Mouse (Mus musculus) ES-Bruce4 (cell line): ENCODE measurements around the gene Dagla. TPM values are rescaled to one million over a fixed set of nuclear protein-coding genes. Genes with fewer than 3 reads are reported as not detected.
A peak's percentile ranks its signal among the peaks of the same experiment; 100 is the strongest.

Source experiments
- H3K27ac ChIP-seq: 2 replicates; pipeline ENCODE4 v1.5.1; 2012; ENCODE audit warnings: low read length, inconsistent platforms; ENCODE audit not compliant: insufficient read depth
- H3K27me3 ChIP-seq: 2 replicates; pipeline ENCODE4 v1.6.1; 2012; ENCODE audit warnings: mild to moderate bottlenecking, low read length, inconsistent platforms; ENCODE audit not compliant: control insufficient read depth, poor library complexity, insufficient read depth, severe bottlenecking
- H3K36me3 ChIP-seq: 2 replicates; pipeline ENCODE4 v1.6.1; 2012; ENCODE audit warnings: inconsistent platforms, mild to moderate bottlenecking, low read length, moderate library complexity; ENCODE audit not compliant: control insufficient read depth, poor library complexity, insufficient read depth, severe bottlenecking
- H3K4me1 ChIP-seq: one replicate; pipeline ENCODE4 v1.8.1; 2011; ENCODE audit warnings: low read length; ENCODE audit not compliant: control insufficient read depth, insufficient read depth
- H3K4me3 ChIP-seq: 2 replicates; pipeline ENCODE4 v1.5.1; 2011; ENCODE audit warnings: low read depth, mild to moderate bottlenecking, low read length
- H3K9ac ChIP-seq: 2 replicates; pipeline ENCODE4 v1.6.1; 2012; ENCODE audit warnings: low read depth, mild to moderate bottlenecking, inconsistent platforms; ENCODE audit not compliant: poor library complexity, severe bottlenecking
- H3K9me3 ChIP-seq: replicated peaks from 2 replicates; pipeline ENCODE4 v1.6.1; 2012; ENCODE audit warnings: mild to moderate bottlenecking, low read length, inconsistent platforms; ENCODE audit not compliant: control insufficient read depth, poor library complexity, insufficient read depth, severe bottlenecking
- CTCF ChIP-seq: IDR thresholded peaks from one replicate; pipeline ENCODE4 v1.8.1; 2011; ENCODE audit warnings: low read depth, low read length
- EP300 ChIP-seq: IDR thresholded peaks from 2 replicates; pipeline ENCODE4 v1.6.1; 2011; ENCODE audit warnings: low read depth, low read length; ENCODE audit not compliant: insufficient read depth
- POLR2A ChIP-seq: IDR thresholded peaks from one replicate; pipeline ENCODE4 v1.8.1; 2011; ENCODE audit warnings: low read length; ENCODE audit not compliant: insufficient read depth
- polyA plus RNA-seq: library from polyadenylated mRNA; stranded (reverse); fragments of >200 nt; gene quantifications from 2 replicates; pipeline ENCODE4 v1.2.4, GENCODE M21; 2011; ENCODE audit warnings: low read depth; ENCODE audit not compliant: missing spikeins, insufficient read depth, insufficient read length

Dagla gene
- polyA plus RNA-seq, 1 experiment, result 1.2 TPM

DNA sequence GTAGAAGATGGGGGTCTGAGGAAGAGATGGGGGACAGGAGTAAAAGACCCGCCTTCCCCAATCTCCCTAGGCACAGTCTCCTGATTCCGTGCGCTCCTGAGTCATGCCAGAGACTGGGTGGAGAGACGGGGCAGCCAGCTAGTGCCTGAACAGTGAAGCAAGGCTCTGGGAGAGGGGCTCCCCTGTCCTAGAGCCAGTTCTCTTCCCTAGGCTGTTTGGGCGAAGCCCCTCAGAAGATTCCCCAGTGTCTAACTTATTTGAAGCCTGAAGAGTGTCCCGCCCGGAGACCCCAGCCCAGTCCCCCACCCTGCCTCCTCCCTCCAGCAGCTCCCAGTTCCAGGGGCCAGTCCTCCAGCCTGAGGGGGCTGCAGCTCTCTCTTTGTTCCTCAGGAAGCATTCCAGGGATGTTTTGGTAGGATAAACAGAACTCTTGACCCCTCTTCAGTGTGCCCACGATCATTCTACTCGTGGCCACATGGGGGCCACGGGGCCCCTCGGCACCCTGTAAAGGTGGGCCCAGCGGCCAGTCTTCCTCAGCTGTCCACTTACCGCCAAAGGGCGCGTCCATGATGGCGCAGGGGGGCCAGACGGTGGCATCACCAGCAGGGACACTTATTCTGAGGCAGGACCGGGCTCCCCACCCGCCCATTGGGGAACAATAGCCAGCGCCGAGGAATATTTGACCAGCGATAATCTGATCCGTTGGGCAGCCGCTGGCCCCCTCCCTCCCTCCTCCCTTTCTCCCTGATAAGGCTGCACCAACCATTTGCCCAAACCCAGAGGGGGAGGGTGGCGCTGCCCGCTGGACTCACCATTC, 79.8 kb downstream of the Dagla start:
- no peaks in the 10 kb centered on the region for H3K9me3 ChIP-seq
- no peaks in the 10 kb centered on the region for H3K36me3 ChIP-seq
- no peaks in the 10 kb centered on the region for H3K27me3 ChIP-seq
- TF ChIP-seq CTCF (no peak), EP300 (0 out of 2 replicates have a peak, but pooled peaks have one; percentile 45)
- peak overlapping the region; percentile 38; the same call in 1 of the 2 replicates for H3K27ac ChIP-seq
- H3K9ac ChIP-seq, result peak overlapping the region; percentile 38; the same call in 1 of the 2 replicates
- H3K4me3 ChIP-seq, result peak overlapping the region; percentile 4; the same call in 1 of the 2 replicates
- H3K4me1 ChIP-seq, result peaks cover 21% of the 10 kb centered on the region

DNA sequence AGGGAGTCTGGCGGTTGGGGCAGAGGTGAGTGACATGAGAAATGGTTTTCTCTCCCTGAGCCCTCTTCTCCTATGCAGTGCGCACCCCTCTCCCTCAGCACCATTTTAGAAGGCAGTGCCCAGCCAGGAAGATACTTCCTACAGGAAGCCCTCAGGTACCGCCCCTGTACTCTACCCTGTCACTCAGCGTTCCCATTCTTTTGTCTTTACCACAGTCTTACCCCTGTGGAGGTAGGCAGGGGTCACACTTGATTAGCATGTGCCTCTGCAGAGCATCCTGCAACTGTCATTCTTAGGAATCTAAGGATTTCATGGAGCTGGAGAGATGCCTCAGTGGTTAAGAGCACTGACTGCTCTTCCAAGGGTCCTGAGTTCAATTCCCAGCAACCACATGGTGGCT, 81.1 kb downstream of the Dagla start:
- TF ChIP-seq CTCF, result no peak
- no peak for TF ChIP-seq POLR2A
- TF ChIP-seq EP300, result no peak
- no peak overlapping the region for H3K4me3 ChIP-seq
- H3K27me3 ChIP-seq, result no peaks in the 10 kb centered on the region
- no peaks in the 10 kb centered on the region for H3K9me3 ChIP-seq
- peaks cover 13% of the 10 kb centered on the region for H3K4me1 ChIP-seq
- no peak overlapping the region for H3K9ac ChIP-seq
- peak overlapping the region; percentile 29; the same call in 1 of the 2 replicates for H3K27ac ChIP-seq
- H3K36me3 ChIP-seq, result no peaks in the 10 kb centered on the region

DNA sequence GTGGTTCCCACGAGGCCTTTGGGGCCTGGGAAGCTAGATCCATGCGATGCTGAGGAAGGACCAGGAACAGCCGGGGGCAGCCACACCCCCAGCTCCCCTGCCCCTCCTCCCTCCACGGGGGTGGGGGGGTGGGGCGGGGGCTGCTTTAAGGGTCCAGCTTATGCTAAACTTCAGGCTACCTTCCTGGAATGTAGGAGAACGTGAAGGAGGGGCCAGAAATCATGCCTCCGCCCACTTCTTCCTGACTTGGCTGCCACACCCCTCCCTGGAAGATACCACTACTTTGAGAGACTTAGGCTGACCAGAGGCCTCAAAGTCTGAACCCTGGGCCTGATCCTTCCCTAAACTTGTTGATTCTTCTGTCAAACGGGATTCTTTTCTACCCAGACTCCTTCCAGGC, 82.0 kb downstream of the Dagla start:
- H3K36me3 ChIP-seq, result no peaks in the 10 kb centered on the region

DNA sequence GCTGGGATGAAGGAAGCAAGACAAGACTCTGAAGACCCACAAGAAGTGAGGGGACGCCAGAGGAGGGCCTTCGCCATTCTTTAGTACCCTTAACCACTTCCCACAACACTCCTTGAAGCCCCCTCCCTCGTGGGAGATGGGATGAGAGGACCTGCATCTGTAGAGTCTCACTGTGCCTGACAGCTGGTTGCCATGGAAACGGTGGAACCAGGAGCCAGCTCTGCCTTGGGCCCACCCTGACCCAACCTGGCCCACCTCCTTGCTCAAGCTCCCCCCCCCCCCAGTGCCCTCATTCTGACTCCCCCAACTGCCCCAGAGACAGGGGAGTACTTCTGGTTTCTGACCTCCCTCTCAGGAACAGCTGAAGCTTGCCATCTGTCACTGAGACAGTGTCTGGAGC, 83.1 kb downstream of the Dagla start:
- Histone ChIP-seq H3K4me1 (peaks cover 5% of the 10 kb centered on the region), H3K4me3 (no peak overlapping the region), H3K9me3 (no peaks in the 10 kb centered on the region), H3K27me3 (no peaks in the 10 kb centered on the region), H3K9ac (no peak overlapping the region), H3K36me3 (no peaks in the 10 kb centered on the region), H3K27ac (no peak overlapping the region)
- TF ChIP-seq POLR2A (no peak), CTCF (no peak), EP300 (no peak)

More for the DNA sequence above, 82.0 kb downstream of the Dagla start:
- Histone ChIP-seq H3K4me3 (no peak overlapping the region), H3K27me3 (no peaks in the 10 kb centered on the region), H3K9ac (no peak overlapping the region), H3K9me3 (no peaks in the 10 kb centered on the region), H3K4me1 (peaks cover 9% of the 10 kb centered on the region), H3K27ac (peak overlapping the region; percentile 29)
- TF ChIP-seq CTCF, result no peak
- TF ChIP-seq EP300, result no peak
- TF ChIP-seq POLR2A, result no peak

DNA sequence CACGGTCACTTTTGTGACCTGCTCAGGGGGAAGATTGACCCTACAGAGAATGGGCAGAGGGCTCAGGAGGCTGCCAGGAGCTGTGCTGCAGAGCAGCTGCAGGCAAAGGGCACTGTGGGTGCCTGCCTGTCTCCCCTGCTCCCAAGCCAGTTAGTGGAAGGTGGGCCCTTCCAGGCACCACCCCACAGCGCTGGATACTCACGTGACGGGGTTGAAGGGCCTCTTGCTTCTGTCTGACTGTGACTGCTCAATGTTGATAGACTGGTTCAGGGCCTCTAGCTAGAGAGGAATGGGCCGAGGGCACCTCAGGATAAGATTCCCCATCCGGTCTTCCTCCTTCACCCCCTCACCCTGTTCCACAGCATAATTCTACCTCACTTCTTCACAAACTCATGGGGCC, 85.1 kb downstream of the Dagla start:
- Histone ChIP-seq H3K36me3 (no peaks in the 10 kb centered on the region), H3K9me3 (no peaks in the 10 kb centered on the region), H3K27ac (no peak overlapping the region), H3K4me3 (no peak overlapping the region), H3K9ac (no peak overlapping the region; the same call in 1 of the 2 replicates), H3K27me3 (no peaks in the 10 kb centered on the region), H3K4me1 (peaks cover 8% of the 10 kb centered on the region)
- TF ChIP-seq CTCF, result no peak
- TF ChIP-seq EP300, result no peak

DNA sequence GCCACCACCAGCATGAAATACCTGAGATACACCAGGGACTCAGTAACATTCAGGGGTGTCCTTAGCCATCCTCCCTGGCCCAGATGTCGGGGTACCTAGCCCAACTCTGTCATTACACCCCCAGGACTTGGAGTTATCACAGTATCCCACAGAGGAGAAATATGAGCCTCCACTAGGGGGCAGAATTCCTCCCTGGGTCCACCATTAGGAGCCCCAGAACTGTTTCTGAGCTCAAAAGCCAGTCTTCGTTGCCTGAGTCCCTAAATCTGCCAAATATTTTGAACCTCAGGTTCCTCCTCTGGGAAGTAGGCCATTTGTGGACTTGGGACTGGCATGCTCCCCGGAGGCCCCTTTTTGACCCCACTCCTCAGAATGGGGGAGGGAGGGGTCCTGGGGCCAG, 85.6 kb downstream of the Dagla start:
- H3K9me3 ChIP-seq, result no peaks in the 10 kb centered on the region
- H3K27ac ChIP-seq, result no peak overlapping the region
- TF ChIP-seq EP300 (no peak), CTCF (peak; percentile 47)
- no peak overlapping the region; the same call in 1 of the 2 replicates for H3K9ac ChIP-seq
- H3K36me3 ChIP-seq, result peaks cover under 1% of the 10 kb centered on the region
- H3K27me3 ChIP-seq, result no peaks in the 10 kb centered on the region
- H3K4me3 ChIP-seq, result no peak overlapping the region
- peaks cover 4% of the 10 kb centered on the region for H3K4me1 ChIP-seq
